Mouse (Mus musculus): ENCODE results near the gene Kcnh4.
"Not testable (repeated sequence)": the region's sequence is repeated elsewhere in the genome, so short reads cannot be mapped to it uniquely, and the experiment has no call there.

DNA sequence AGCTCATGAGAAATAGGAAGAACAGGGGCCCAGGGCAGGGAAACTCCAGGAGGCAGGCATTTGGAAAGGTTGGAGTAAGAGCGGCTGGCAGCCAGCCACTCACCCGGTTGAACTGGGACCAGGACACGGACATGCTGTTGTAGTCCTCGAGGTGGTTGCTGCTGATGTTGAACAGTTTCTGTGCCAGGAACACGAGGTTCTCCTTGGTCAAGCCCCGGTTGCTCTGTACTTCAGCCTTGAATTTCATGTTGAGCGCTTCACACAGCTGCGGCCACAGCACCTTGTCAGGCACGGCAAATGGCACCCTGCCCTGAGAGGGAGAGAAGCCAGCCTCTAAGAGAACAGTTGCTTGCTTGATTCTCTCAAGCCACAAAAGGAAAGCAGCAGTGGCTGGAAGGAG, 30.9 kb upstream of the Kcnh4 start:
- not testable (repeated sequence) for TF ChIP-seq ZNF384 (IDR thresholded peaks at IDR 0.05; ENCODE audit: low read depth, low read length); MAFK (IDR thresholded peaks at IDR 0.05; ENCODE audit: insufficient read depth, low read depth, low read length); HCFC1 (IDR thresholded peaks at IDR 0.05; ENCODE audit: borderline replicate concordance, insufficient read depth, low read length)

Measured in ES-E14 (cell line).